Mouse (Mus musculus) cortical plate, adult 2 months (tissue): ENCODE results near the gene Ccdc78. TPM values are rescaled to one million over a fixed set of nuclear protein-coding genes. Genes with fewer than 3 reads are reported as not detected.

ENCODE experiments used
- H3K27ac ChIP-seq: fragments of 200-500 bp; 2 replicates; pipeline ENCODE4 v1.5.1; 2012; ENCODE audit warnings: low read length, control low read depth, inconsistent platforms; ENCODE audit not compliant: insufficient read depth
- H3K4me1 ChIP-seq: fragments of 200-500 bp; 2 replicates; pipeline ENCODE4 v1.6.1; 2011; ENCODE audit warnings: low read length; ENCODE audit not compliant: control insufficient read depth, insufficient read depth
- H3K4me3 ChIP-seq: fragments of 200-500 bp; 2 replicates; pipeline ENCODE4 v1.5.1; 2011; ENCODE audit warnings: mild to moderate bottlenecking, low read length, control low read depth; ENCODE audit not compliant: insufficient read depth
- CTCF ChIP-seq: fragments of 200-500 bp; IDR thresholded peaks from 2 replicates; pipeline ENCODE4 v1.5.1; 2011; ENCODE audit warnings: mild to moderate bottlenecking, control low read depth, low read length; ENCODE audit not compliant: insufficient read depth; ENCODE audit errors: extremely low read depth
- POLR2A ChIP-seq: fragments of 200-500 bp; IDR thresholded peaks from 2 replicates; pipeline ENCODE4 v1.6.1; 2011; ENCODE audit warnings: mild to moderate bottlenecking, low read length, control low read depth; ENCODE audit not compliant: insufficient read depth; ENCODE audit errors: extremely low read depth
- polyA plus RNA-seq: library from polyadenylated mRNA; depleted of rRNA; stranded (reverse); fragments of >200 nt; gene quantifications from 2 replicates; pipeline ENCODE4 v1.2.3, GENCODE M21; 2012

Ccdc78 gene
- polyA plus RNA-seq, 1 experiment = 0.52 TPM

DNA sequence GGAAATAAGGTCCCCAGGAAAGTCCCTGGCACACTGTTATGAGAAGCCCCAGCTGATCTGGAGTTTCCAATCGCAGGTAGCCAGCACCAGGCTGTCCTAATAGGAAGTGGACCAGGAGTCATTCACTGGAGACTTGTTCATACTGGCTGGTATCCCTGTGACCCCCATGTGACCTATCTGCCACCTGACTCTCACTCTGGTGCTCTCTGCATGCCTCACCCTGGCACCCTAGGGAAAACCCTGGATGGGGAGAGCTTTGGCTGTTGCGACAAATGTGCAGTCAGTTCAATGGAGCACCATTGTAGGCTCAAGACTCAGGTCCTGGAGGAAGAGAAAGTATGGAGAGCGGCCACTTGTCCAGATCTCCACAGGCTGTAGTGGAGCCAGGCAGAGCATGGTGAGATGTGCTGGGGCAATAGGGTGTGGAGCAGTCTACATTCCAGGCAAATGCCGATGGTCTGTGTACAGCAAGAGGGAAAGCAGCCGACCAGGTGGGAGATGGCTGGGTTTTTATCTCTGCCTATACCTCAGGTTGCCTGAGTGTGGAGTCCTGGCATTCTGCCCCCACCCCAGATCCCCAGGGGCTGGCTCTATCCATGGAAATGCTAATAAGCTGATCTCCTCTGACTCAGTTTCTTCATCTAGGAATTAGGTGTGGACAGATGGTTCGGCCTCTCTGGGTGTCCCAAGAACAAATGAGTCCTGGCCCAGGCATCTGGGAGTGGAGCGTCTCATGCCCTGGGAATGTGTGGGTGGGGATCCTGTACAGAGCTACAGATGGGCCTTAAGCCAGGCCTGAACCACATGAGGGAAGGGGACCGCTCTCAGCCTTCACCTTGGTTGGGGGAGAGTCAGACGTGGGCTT is 29.8 kb upstream of the Ccdc78 start:
- Histone ChIP-seq H3K4me3 (no peak overlapping the region), H3K4me1 (peaks cover 7% of the 10 kb centered on the region), H3K27ac (no peak overlapping the region)
- TF ChIP-seq CTCF (no peak), POLR2A (no peak)

DNA sequence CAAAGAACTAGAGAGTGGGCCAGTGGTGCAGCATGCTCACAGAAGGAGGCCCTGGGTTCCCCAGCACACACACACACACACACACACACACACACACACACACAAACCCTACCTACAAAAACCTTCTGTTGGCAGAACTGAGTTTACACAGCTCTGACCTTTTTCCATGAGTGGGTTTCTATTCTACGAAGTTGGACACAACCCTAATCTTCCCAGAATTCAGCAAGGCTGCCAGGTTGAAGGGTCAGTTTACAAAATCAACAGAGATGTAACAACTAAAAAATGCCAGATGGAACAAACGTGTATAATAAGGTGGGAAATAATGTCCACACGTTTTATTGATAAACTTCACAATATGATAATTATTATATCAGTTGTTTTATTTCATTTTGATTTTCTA is 28.7 kb upstream of the Ccdc78 start:
- H3K4me3 ChIP-seq = no peak overlapping the region
- H3K27ac ChIP-seq = no peak overlapping the region
- H3K4me1 ChIP-seq = peaks cover 10% of the 10 kb centered on the region
- TF ChIP-seq POLR2A = no peak
- no peak for TF ChIP-seq CTCF

DNA sequence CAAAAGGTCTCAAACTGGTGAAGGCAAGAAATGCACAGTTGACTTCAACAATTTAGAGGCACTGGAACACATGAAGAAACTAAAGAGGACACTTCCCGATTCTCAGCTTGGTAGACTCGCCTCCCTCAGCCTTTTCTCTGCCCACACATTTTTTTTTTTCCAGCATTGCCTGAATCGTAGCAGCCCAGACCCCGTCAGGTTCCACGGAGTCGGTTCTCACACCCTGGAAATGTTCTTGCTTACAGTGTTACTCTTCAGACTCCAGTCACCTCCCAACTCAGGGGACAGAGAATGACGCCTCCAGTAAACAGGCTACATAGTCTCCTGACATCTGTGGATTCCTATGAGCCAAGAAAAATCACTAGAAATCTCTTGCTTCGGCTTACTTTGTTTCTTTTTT is 26.2 kb upstream of the Ccdc78 start:
- Histone ChIP-seq H3K27ac (no peak overlapping the region), H3K4me1 (peaks cover 10% of the 10 kb centered on the region), H3K4me3 (no peak overlapping the region)
- TF ChIP-seq POLR2A = no peak
- TF ChIP-seq CTCF = no peak

DNA sequence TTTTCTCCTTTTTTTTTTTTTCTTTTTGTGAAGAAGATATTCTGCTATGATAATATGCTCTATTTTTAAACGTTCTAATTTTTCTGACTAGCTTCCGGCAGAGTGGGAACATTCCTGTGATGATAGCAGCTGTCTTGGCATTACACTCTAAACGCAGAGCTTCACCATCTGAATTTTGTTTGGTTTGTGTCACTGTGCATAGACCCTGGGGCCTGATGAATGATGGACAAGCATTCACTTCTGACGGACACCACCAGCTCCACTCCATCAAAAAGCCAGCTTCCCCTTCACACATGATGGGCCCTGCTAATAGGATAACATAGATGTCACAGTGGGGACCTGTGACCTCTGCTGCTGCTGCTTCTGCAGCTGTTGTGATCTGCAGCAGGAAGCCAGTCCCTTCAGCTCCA is 24.8 kb upstream of the Ccdc78 start:
- H3K4me1 ChIP-seq = peaks cover 10% of the 10 kb centered on the region
- TF ChIP-seq POLR2A (0 out of 2 replicates have a peak, but pooled peaks have one; percentile 9), CTCF (no peak)
- peak overlapping the region; percentile 64 for H3K27ac ChIP-seq
- H3K4me3 ChIP-seq = no peak overlapping the region

DNA sequence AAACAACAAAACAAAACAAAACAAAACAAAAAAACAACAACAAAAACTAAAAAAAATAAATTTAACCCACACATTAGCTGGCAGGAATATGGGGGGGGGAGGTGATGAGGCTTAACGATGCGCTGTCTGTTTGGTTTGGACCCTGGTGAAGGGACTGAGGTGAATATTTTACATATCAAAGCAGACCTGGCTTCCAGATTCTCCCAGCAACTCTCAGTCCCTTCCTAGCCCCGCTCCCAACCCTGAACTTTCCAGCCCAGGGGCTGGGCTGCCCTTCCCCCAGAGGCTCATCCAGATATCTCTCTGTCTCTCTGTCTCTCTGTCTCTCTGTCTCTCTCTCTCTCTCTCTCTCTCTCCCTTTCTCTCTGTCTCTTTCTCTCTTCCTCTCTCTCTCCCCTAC is 23.8 kb upstream of the Ccdc78 start:
- TF ChIP-seq POLR2A (no peak), CTCF (no peak)
- Histone ChIP-seq H3K27ac (no peak overlapping the region), H3K4me1 (peaks cover 10% of the 10 kb centered on the region), H3K4me3 (no peak overlapping the region)

DNA sequence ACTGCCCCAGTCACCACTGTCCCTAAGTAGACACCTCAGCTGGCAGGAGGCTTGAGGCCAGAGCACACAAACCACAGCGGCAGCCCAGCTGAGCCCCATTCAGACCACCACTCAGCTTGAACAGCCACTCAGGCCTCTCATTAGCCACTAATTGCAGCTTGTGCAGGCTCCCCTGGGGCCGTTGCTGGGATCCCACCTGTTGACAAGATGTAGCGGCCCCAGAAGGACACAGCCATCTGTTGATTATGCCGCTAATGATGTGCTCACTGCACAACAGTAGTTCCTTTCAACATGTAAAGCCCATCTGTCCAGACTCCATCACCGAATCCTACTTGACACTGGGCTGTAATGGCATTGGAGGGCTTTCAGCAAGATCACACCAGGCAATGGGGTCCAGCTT is 20.5 kb upstream of the Ccdc78 start:
- Histone ChIP-seq H3K4me3 (no peak overlapping the region), H3K4me1 (peaks cover 7% of the 10 kb centered on the region), H3K27ac (no peak overlapping the region)
- no peak for TF ChIP-seq POLR2A

DNA sequence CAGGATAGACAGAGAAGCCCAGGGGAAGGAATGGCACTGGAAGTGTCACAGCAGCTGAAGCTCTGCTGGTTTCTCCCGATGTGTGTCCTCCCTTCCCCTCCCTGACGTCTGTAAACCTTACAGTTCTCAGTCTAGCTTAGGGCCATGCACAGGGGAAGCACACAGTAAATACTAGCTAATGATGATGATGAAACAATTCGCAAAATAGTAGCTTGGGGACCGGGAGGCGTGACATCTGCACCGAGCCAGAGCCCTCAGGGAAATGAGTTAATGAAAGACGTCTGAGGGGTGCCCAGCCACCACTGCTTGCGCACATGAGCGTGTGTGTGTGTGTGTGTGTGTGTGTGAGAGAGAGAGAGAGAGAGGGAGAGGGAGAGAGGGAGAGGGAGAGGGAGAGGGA is 17.0 kb upstream of the Ccdc78 start:
- no peak overlapping the region for H3K27ac ChIP-seq
- peaks cover under 1% of the 10 kb centered on the region; the same call in 1 of the 2 replicates for H3K4me1 ChIP-seq
- no peak overlapping the region for H3K4me3 ChIP-seq
- no peak for TF ChIP-seq CTCF
- TF ChIP-seq POLR2A = no peak

DNA sequence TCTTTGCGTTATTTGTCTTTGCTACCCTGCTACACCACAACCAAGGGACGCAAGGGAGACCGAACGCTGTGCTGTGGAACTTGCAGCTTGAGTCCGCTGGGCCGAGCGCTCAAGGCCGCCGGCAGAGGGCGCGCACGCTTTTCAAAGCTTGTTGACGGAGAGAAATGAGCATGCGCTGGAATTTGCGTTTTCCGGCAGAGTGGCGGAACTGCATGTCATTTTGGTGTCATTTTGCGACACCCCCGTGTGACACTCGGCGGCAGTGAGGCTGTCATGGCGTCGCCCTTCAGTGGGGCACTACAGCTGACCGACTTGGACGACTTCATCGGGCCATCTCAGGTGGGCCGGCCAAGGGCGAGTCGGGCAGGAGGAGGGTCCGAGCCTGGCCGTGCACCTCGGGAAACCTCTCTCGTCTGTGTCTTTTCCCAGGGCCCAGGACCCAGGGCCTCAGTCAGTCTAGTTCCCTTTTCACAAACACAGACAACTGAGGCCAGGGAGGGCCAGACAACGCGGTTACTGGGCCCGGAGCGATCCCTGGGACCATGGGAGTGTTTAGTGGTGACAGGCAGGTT is 12.7 kb upstream of the Ccdc78 start, which contains the start of gene Narfl:
TSS of gene Narfl (plus strand) at position 228 of the 572 bp plus-strand sequence.
- Histone ChIP-seq H3K4me3 (peak within 1 kb of the TSS; percentile 57), H3K27ac (peak within 1 kb of the TSS; percentile 11; the same call in 1 of the 2 replicates), H3K4me1 (peaks cover 4% of the 10 kb centered on the region; the same call in 1 of the 2 replicates)
- peak; percentile 81 for TF ChIP-seq POLR2A
- TF ChIP-seq CTCF = peak; percentile 91

DNA sequence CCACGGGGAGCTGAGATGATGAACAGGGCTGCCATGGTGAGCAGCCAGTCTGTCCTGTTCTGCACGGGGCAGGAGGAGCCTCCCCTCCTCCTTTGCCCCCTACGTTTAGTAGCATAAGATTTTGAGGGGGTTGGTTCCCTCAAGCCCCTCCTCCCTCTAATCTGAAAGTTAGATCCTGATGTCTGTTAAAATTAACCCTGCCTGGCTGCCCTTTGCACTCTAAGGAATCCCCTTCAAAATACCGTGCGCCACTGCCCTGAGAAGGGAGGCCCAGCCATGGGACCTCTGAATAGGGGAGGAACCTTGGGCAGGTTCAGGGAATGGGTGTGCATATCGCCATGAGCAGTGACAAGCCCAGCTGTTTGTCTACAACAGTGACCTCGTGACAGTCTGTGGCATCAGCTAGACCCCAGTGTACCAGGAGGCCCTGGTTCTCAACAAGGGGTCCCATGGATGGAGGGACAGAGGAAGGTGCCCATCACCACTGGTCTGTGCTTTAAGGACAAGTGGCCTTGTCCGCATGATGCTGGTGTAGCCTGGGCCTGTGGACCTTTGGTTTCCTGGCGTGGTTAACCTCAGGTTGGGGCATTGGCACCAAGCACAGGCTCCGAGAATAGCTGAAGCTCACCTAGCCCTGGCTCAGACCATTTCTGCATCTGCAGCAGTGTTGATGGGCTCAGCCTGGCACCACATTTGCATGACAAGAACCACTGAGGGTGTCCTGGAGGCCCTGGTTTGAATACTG is 10.9 kb upstream of the Ccdc78 start:
- Histone ChIP-seq H3K27ac (no peak overlapping the region), H3K4me3 (no peak overlapping the region), H3K4me1 (peaks cover 4% of the 10 kb centered on the region; the same call in 1 of the 2 replicates)
- TF ChIP-seq POLR2A = no peak
- TF ChIP-seq CTCF = no peak
